Mouse (Mus musculus) ES-E14 (cell line): ENCODE measurements at regions not wholly inside any gene's neighbourhood (a gene's known extent, or its start where the extent isn't known, plus 50 kb on each side); places are given as distances from the start of the nearest gene placed in this dataset.
"Not testable (repeated sequence)": the region's sequence is repeated elsewhere in the genome, so short reads cannot be mapped to it uniquely, and the experiment has no call there.

Source experiments
- DNase-seq: peaks from one replicate; pipeline ENCODE4 v3.0.0-alpha.2; 2013; ENCODE audit warnings: low read depth, low spot score
- H3K27ac ChIP-seq: 2 replicates; pipeline ENCODE4 v1.5.1; 2012; ENCODE audit warnings: low read depth, mild to moderate bottlenecking, low read length, moderate library complexity, mixed read lengths; ENCODE audit not compliant: poor library complexity, insufficient read depth, severe bottlenecking
- H3K36me3 ChIP-seq: 2 replicates; pipeline ENCODE4 v1.6.1; 2012; ENCODE audit warnings: mild to moderate bottlenecking, low read length, moderate library complexity, mixed read lengths; ENCODE audit not compliant: control insufficient read depth, poor library complexity, insufficient read depth, severe bottlenecking
- H3K4me1 ChIP-seq, 2 experiments: fragments of 150-350 bp in 1 of 2; sonication (generic) in 1 of 2; 2 replicates each; pipeline ENCODE4 v1.6.1; 2012; ENCODE audit warnings: low read length in 2 of 2, mild to moderate bottlenecking in 1 of 2, mixed read lengths in 1 of 2; ENCODE audit not compliant: control insufficient read depth in 2 of 2, insufficient read depth in 2 of 2, poor library complexity in 1 of 2
- H3K4me3 ChIP-seq, 2 experiments: fragments of 150-350 bp in 1 of 2; sonication (generic) in 1 of 2; 2 replicates each; pipeline ENCODE4 v1.5.1; 2012; ENCODE audit warnings: low read length in 2 of 2, low read depth in 1 of 2, mild to moderate bottlenecking in 1 of 2, mixed read lengths in 1 of 2; ENCODE audit not compliant: insufficient read depth in 1 of 2, poor library complexity in 1 of 2, severe bottlenecking in 1 of 2
- H3K9ac ChIP-seq: 2 replicates; pipeline ENCODE4 v1.6.1; 2012; ENCODE audit warnings: low read depth, mild to moderate bottlenecking, low read length, mixed read lengths; ENCODE audit not compliant: poor library complexity, insufficient read depth, severe bottlenecking
- H3K9me3 ChIP-seq: fragments of 150-350 bp; sonication (generic); 2 replicates; pipeline ENCODE4 v1.6.1; 2012; ENCODE audit warnings: low read depth, mild to moderate bottlenecking, low read length; ENCODE audit not compliant: control insufficient read depth, insufficient read depth
- CHD2 ChIP-seq: IDR thresholded peaks from 2 replicates; pipeline ENCODE4 v1.6.1; 2014; ENCODE audit warnings: mild to moderate bottlenecking, low read depth, low read length, inconsistent platforms
- HCFC1 ChIP-seq: IDR thresholded peaks from 2 replicates; pipeline ENCODE4 v1.6.1; 2012; ENCODE audit warnings: low read length, inconsistent platforms, borderline replicate concordance; ENCODE audit not compliant: insufficient read depth
- MAFK ChIP-seq: IDR thresholded peaks from 2 replicates; pipeline ENCODE4 v1.6.1; 2014; ENCODE audit warnings: mild to moderate bottlenecking, low read depth, low read length, inconsistent platforms; ENCODE audit not compliant: insufficient read depth
- ZC3H11A ChIP-seq: IDR thresholded peaks from 2 replicates; pipeline ENCODE4 v1.6.1; 2012; ENCODE audit warnings: low read depth, mild to moderate bottlenecking, inconsistent platforms, low read length, borderline replicate concordance
- ZNF384 ChIP-seq: IDR thresholded peaks from 2 replicates; pipeline ENCODE4 v1.6.1; 2012; ENCODE audit warnings: low read depth, low read length, inconsistent platforms
- in situ Hi-C, 2 experiments: fragments of 600-800 bp; cut with MboI; formaldehyde crosslinking; loops; one replicate each; pipeline ENCODE4 v1.15.1; 2025; ENCODE audit warnings: low sequenced_read_pairs in 2 of 2, inconsistent platforms in 1 of 2; ENCODE audit not compliant: unreplicated experiment in 2 of 2

DNA sequence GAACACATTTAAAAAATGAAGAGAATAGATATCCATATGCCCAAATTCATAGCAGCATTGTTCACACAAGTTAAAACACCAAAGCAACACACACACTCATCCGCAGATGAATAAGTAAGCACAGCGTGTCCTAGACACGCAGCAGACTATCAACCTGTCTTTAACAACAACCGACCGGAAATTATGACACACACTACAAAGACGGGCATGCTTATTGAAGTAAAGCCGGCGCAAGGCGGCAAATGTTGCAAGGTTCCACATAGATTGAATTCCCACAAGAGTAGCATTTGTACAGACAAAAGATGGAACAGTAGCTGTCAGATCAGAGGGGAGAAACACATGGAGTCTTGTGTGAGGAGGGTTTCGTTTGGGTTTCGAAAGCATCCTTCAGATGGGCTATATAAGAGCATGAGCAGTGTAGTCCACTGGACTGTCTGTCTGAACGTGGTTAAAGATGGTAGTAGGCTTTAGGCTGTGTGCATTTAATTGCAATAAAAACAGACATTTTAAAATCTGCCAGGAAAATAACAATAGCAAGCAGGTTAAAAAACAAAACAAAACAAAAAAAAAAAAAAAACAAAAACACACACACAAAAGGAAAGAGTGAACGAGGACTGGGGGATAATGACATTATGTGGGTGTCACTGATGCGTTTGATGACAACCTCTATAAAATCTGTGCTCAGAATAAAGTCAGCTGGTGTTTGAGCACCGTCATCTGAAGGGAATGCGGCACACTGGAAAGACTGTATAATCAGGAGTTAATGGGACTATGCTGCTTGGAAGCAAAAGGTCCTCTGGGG lies 78.1 kb upstream of the Fam78b start:
- no peak overlapping the region for H3K9ac ChIP-seq
- H3K4me3 ChIP-seq: no peak overlapping the region
- H3K9me3 ChIP-seq: no peaks in the 10 kb centered on the region
- no peaks in the 10 kb centered on the region for H3K4me1 ChIP-seq
- in situ Hi-C loops: no loop called here
- no peaks in the 10 kb centered on the region for H3K36me3 ChIP-seq
- TF ChIP-seq MAFK (no peak), ZNF384 (no peak), ZC3H11A (no peak), HCFC1 (no peak), CHD2 (no peak)
- DNase-seq: no peak
- no peak overlapping the region for H3K27ac ChIP-seq

DNA sequence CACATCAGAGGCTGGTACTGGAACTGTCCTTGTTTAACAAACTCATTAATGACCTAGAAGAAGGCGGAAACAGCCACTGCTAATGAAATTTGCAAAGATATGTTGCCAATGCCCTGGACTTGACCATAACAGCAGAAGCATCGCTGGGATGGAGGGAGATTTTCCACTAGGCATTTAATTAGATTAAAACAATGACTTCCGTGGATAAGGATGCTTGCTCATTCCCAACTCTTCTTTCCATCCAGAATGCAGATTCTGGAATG lies 77.6 kb upstream of the Fam78b start:
- H3K36me3 ChIP-seq: no peaks in the 10 kb centered on the region
- no peak overlapping the region for H3K4me3 ChIP-seq
- in situ Hi-C loops: no loop called here
- H3K9me3 ChIP-seq: no peaks in the 10 kb centered on the region
- no peak overlapping the region for H3K9ac ChIP-seq
- DNase-seq: no peak
- H3K4me1 ChIP-seq: no peaks in the 10 kb centered on the region
- TF ChIP-seq MAFK (no peak), HCFC1 (no peak), ZNF384 (no peak), CHD2 (no peak), ZC3H11A (no peak)
- no peak overlapping the region for H3K27ac ChIP-seq

DNA sequence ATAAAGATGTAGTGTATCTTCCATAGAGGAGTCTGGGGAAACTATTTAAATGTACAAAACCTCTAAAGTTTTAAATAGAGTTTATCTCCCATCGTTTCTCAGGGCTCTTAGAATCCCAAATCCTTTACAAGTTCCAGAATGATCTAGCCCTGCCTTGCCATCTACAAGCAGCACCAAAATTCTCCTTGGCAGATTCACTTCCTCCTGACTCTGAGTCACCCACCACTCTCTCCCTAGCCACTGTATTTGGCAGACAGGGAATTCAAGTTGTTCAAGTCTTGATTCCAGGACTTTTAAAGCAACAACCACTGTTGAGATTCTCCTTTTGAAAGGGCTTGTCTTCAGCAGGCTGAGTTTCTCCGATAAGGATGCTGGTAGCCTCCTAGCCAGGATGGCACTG lies 77.1 kb upstream of the Fam78b start:
- Histone ChIP-seq H3K27ac (no peak overlapping the region), H3K9ac (no peak overlapping the region), H3K4me3 (no peak overlapping the region), H3K4me1 (no peaks in the 10 kb centered on the region), H3K9me3 (no peaks in the 10 kb centered on the region), H3K36me3 (no peaks in the 10 kb centered on the region)
- TF ChIP-seq ZNF384 (no peak), ZC3H11A (no peak), CHD2 (no peak), HCFC1 (no peak), MAFK (no peak)
- in situ Hi-C loops: no loop called here
- no peak for DNase-seq

DNA sequence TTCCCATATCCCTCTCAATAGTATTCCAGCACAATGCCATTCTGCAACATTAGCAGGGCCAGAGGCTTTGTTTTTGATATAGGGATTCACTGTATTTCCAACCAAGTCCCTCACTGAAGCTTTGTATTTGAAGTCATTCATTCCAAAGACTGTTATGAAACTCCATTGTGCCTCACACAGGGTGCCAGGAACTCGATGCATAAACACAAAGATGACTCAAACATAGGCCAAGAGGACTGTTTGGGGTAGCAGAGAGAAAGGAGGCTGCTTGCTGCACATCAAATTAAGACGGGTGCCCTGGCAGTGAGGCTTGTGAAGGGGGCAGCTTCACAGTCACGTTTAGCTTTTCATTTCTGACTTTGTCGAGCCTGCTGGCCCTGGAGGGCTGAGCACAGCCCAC lies 75.1 kb upstream of the Fam78b start:
- in situ Hi-C loops: no loop called here
- no peak for TF ChIP-seq MAFK
- TF ChIP-seq ZC3H11A: no peak
- no peak for TF ChIP-seq HCFC1
- TF ChIP-seq CHD2: no peak
- no peak for TF ChIP-seq ZNF384
- Histone ChIP-seq H3K4me3 (no peak overlapping the region), H3K4me1 (no peaks in the 10 kb centered on the region), H3K36me3 (no peaks in the 10 kb centered on the region), H3K27ac (no peak overlapping the region), H3K9ac (no peak overlapping the region), H3K9me3 (no peaks in the 10 kb centered on the region)
- DNase-seq: no peak

DNA sequence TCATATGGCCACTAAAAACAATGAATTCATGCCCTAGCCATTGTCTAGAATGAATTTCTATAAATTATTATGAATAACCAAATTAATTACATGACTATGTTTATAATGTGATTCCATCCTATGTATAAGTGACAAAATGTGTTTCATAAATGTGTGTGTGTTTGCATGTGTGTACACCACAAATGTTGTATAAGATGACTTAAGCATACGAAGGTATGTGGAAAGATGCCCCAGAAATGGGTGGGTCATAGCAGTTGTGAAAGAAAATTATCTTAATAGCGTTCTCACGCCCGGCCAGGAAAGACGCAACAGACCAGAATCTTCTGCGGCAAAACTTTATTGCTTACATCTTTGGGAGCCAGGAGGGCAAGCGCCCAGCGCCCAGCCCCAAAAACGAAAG lies 61.5 kb upstream of the Fam78b start:
- H3K36me3 ChIP-seq, in situ Hi-C loops, H3K4me3 ChIP-seq, H3K4me1 ChIP-seq, H3K9ac ChIP-seq, DNase-seq, H3K27ac ChIP-seq, H3K9me3 ChIP-seq: not testable (repeated sequence)

DNA sequence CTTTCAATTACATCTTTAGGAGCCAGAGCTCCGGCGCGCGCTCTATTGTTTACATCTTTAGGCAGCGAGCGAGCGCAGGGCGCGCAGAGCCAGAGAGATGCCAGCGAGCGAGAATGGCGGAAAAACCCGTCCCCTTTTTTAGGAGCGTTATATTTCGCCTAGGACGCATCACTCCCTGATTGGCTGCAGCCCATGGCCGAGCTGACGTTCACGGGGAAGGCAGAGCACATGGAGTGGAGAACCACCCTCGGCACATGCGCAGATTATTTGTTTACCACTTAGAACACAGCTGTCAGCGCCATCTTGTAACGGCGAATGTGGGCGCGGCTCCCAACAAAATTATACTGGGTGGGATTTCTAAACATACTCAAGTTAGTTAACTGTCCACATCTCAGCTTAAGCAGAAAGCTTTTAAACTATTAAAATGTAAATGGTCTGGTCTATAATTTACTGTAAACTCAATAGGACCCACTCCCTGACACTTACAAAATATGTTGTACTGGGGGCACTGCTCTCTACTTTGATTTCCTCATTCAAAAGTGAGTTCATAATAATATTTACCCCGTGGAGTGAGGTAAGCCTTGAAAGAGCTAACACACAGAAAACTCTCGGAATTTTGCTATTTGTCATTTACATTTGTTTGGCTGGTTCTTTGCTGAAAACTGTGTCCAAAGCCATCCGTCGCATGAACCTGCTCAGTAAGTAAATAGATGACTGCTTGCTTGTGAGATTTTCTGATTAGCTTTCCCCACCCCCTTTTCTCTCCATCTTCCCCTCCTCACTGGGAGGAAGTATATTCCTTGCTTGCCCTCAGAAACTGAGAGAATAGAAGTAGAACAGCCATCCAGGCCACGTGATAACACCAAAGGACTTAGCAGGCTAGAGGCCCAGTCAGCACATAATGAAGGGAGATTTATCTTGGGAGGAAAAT lies 60.8 kb upstream of the Fam78b start:
- H3K36me3 ChIP-seq, DNase-seq, in situ Hi-C loops, H3K4me1 ChIP-seq, H3K9ac ChIP-seq, H3K4me3 ChIP-seq, H3K9me3 ChIP-seq, H3K27ac ChIP-seq: not testable (repeated sequence)
